Mouse (Mus musculus) midbrain, embryonic 12.5 days (tissue): ENCODE data around the gene 4933402N03Rik. TPM values are rescaled to one million over a fixed set of nuclear protein-coding genes. Genes with fewer than 3 reads are reported as not detected.

Experiments used
- ATAC-seq: fragments of 200-750 bp; cut with Nextera tagmentation; 2 replicates; pipeline ENCODE4 v1.8.0; 2017; ENCODE audit warnings: low read depth, moderate TSS enrichment, moderate library complexity; ENCODE audit not compliant: low FRiP score
- H3K27ac ChIP-seq: fragments of 300-500 bp; sonication (generic); replicated peaks from 2 replicates; pipeline ENCODE4 v1.5.1; 2016; ENCODE audit warnings: mild to moderate bottlenecking
- H3K27me3 ChIP-seq: fragments of 300-500 bp; sonication (generic); 2 replicates; pipeline ENCODE4 v1.6.1; 2016; ENCODE audit warnings: mild to moderate bottlenecking
- H3K36me3 ChIP-seq: fragments of 300-500 bp; sonication (generic); 2 replicates; pipeline ENCODE4 v1.6.1; 2016
- H3K4me1 ChIP-seq: fragments of 300-500 bp; sonication (generic); 2 replicates; pipeline ENCODE4 v1.6.1; 2016
- H3K4me2 ChIP-seq: fragments of 300-500 bp; sonication (generic); replicated peaks from 2 replicates; pipeline ENCODE4 v1.6.1; 2016; ENCODE audit warnings: mild to moderate bottlenecking, moderate library complexity
- H3K4me3 ChIP-seq: fragments of 300-500 bp; sonication (generic); 2 replicates; pipeline ENCODE4 v1.5.1; 2016; ENCODE audit warnings: mild to moderate bottlenecking
- H3K9ac ChIP-seq: fragments of 300-500 bp; sonication (generic); replicated peaks from 2 replicates; pipeline ENCODE4 v1.6.1; 2016; ENCODE audit warnings: mild to moderate bottlenecking, moderate library complexity
- H3K9me3 ChIP-seq: fragments of 300-500 bp; sonication (generic); 2 replicates; pipeline ENCODE4 v1.6.1; 2016; ENCODE audit warnings: mild to moderate bottlenecking
- WGBS: fragments of 180-500 bp; shearing (Covaris S2); methylation state at CpG from one replicate; pipeline ENCODE4 v1.1.7; 2016; 5-methylcytosine and 5-hydroxymethylcytosine counted together
- polyA plus RNA-seq: library from polyadenylated mRNA; unstranded; fragments of >200 nt; fragmentation: Nextera tagmentation; extraction: Ambion mirVana; gene quantifications from 2 replicates; pipeline ENCODE4 v1.2.1, GENCODE M21; 2016

The 4933402N03Rik gene
- polyA plus RNA-seq, 1 experiment from 2014 or later: not detected

- H3K4me3 ChIP-seq: no peak overlapping the region
- no peaks in the 10 kb centered on the region for H3K36me3 ChIP-seq
- H3K4me2 ChIP-seq: no peak overlapping the region
- no peak overlapping the region for H3K9ac ChIP-seq
- no peaks in the 10 kb centered on the region for H3K9me3 ChIP-seq
- H3K27me3 ChIP-seq: no peaks in the 10 kb centered on the region
- no peak for ATAC-seq
- H3K4me1 ChIP-seq: no peaks in the 10 kb centered on the region
- 87% methylated on average over 2 of the region's 2 CpGs for WGBS
- H3K27ac ChIP-seq: no peak overlapping the region
Measured at GRCm38 (mm10) chr7:131122210-131122807, 23.8 kb downstream of the 4933402N03Rik start.

DNA sequence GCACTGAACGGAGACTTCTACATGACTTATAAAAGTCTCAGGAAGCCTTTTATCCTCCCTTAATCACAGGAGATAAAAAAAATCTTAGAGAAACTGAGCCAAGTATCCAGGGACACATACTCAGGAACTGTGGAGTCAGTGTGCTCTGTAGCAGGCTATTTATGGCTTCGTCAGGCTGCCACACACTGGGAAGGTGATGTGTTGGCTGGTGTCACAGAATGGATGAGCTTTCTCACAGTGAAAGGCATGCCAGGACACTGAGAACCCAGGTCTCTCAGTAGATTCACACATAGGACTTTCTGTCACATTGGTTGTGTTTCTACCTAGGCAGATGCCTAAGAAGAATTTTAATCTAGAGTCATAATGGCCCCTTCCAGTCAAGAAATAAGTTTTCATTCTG is 31.7 kb downstream of the 4933402N03Rik start:
- Histone ChIP-seq H3K9ac (no peak overlapping the region), H3K9me3 (no peaks in the 10 kb centered on the region), H3K36me3 (no peaks in the 10 kb centered on the region), H3K27ac (no peak overlapping the region), H3K4me1 (no peaks in the 10 kb centered on the region), H3K27me3 (no peaks in the 10 kb centered on the region), H3K4me3 (no peak overlapping the region), H3K4me2 (no peak overlapping the region)
- 86% methylated on average over 2 of the region's 2 CpGs for WGBS
- ATAC-seq: no peak

DNA sequence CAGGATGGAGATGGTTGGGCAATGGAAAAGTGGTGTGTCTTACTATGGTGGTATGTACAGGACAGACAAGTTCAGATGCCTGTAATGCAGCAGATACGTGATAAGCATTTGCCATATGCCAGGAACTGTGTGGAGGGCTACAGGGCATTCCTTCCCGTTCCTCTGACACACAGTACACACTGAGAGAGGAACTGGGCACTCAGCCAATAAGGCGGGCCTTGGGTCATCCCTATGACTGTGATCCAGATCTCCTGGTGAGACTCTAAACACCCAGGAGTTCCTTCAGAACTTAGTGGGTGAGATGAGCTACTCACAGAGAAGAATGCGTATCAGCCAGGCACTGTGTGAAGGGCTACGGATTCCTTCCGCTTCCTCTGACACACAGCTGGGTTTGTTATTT is 32.4 kb downstream of the 4933402N03Rik start:
- 82% methylated on average over 6 of the region's 6 CpGs for WGBS
- no peak for ATAC-seq
- H3K27me3 ChIP-seq: no peaks in the 10 kb centered on the region
- H3K36me3 ChIP-seq: no peaks in the 10 kb centered on the region
- H3K4me1 ChIP-seq: no peaks in the 10 kb centered on the region
- H3K9ac ChIP-seq: no peak overlapping the region
- no peaks in the 10 kb centered on the region for H3K9me3 ChIP-seq
- H3K4me3 ChIP-seq: no peak overlapping the region
- no peak overlapping the region for H3K4me2 ChIP-seq
- H3K27ac ChIP-seq: no peak overlapping the region

- H3K9me3 ChIP-seq: no peaks in the 10 kb centered on the region
- no peaks in the 10 kb centered on the region for H3K27me3 ChIP-seq
- H3K27ac ChIP-seq: no peak overlapping the region
- H3K4me2 ChIP-seq: no peak overlapping the region
- H3K4me1 ChIP-seq: no peaks in the 10 kb centered on the region
- WGBS: 23% methylated on average over 3 of the region's 3 CpGs
- H3K36me3 ChIP-seq: no peaks in the 10 kb centered on the region
- H3K4me3 ChIP-seq: no peak overlapping the region
- H3K9ac ChIP-seq: no peak overlapping the region
- ATAC-seq: no peak
Measured at GRCm38 (mm10) chr7:131112486-131112885, 33.6 kb downstream of the 4933402N03Rik start.

Other genes with a start within 250 kb of the 4933402N03Rik start
- gene Htra1, start 210.2 kb downstream of the 4933402N03Rik start, polyA plus RNA-seq: 6.1 and 9.2 TPM in 2 replicates
- gene Dmbt1, start 114.3 kb downstream of the 4933402N03Rik start, polyA plus RNA-seq: not detected in 2 replicates
- gene 5430419D17Rik, start 28.1 kb upstream of the 4933402N03Rik start, polyA plus RNA-seq: not detected in 2 replicates
- not detected in 2 replicates for gene Cuzd1, start 176.0 kb upstream of the 4933402N03Rik start, polyA plus RNA-seq
- not detected in 2 replicates for gene Fam24b, start 183.2 kb upstream of the 4933402N03Rik start, polyA plus RNA-seq
- gene Fam24a, start 187.6 kb upstream of the 4933402N03Rik start, polyA plus RNA-seq: not detected in 2 replicates
- gene 2310057M21Rik, start 216.4 kb upstream of the 4933402N03Rik start, polyA plus RNA-seq: 19.2 and 19.6 TPM in 2 replicates
- 57.0 and 57.7 TPM in 2 replicates for gene Pstk, start 224.8 kb upstream of the 4933402N03Rik start, polyA plus RNA-seq